Mouse (Mus musculus) ovary, postnatal 14 days (tissue): ENCODE results near the gene Slc51b.

Experiments
- DNase-seq: peaks from one replicate; pipeline ENCODE4 v3.0.0; 2022; ENCODE audit warnings: low spot score

Gene Slc51b

DNA sequence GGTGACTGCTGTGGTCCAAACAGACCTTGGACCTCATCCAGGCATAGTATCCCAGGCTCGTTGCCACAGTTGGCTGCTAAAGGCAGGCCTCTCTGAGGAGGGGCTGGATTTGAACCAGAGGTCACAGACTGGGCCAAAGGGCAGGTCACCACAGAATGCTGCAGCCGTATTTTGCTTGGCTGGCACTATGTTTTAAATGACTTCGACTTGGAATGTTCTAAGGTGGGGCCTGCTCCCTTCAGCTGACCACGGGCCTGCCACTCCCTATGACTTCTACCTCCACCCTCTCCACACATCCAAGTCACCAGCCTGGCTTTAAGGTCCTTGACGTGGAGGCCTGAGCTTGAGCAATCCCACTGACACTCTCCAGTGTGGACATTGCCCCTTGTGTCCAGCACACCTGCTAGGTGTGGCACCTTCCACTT lies 13.9 kb downstream of the Slc51b start:
- DNase-seq, result no peak

DNA sequence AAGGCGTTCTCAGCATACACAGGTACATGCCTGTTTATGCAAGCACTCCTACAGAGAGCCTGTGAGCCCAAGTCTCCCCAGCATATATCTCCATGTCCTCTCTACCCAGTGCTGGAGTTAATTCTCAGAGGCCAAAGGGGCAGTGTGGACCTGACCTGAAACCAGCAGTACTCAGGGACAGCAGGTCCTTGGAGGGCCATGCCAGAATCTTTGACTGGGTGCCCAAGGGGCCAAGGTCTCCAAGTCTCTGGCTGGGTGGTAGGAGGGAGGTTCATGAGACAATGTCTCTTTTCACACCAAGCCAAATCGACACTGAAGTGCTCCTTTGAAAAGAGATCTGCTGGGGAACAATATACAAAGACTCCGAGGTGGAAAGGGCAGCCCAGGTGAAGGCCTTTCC lies 14.9 kb downstream of the Slc51b start:
- DNase-seq, result no peak

DNA sequence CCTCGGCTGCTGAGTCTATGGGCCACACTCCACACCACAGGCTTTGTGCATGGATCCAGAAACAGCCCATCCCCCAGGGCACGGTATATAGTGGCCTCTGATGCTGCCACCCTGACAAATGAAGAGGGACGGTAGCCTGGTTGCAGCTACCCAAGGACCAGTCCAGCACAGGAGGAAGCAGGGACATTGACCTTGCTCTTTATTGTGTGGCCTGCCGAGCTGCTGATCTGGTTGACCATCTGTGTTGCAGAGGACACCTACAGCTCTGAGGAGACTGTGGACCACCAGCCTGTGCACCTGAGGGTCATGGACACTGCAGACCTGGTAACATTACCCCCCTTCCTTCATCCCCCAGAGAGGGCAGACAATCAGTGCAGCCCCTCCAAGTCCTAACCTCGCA lies 15.4 kb downstream of the Slc51b start:
- DNase-seq, result no peak

DNA sequence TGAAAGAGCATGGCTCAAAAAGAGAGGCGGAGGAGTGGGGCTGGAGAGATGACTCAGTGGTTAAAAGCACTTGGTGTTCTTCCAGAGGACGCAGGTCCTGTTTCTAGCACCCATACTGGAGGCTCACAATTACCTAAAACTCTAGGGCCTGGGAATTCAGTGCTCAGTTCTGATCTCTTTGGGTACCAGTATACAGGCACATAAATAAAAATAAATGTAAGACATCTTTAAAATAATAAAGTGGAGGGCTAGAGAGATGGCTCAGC lies 17.6 kb downstream of the Slc51b start:
- DNase-seq, result no peak

DNA sequence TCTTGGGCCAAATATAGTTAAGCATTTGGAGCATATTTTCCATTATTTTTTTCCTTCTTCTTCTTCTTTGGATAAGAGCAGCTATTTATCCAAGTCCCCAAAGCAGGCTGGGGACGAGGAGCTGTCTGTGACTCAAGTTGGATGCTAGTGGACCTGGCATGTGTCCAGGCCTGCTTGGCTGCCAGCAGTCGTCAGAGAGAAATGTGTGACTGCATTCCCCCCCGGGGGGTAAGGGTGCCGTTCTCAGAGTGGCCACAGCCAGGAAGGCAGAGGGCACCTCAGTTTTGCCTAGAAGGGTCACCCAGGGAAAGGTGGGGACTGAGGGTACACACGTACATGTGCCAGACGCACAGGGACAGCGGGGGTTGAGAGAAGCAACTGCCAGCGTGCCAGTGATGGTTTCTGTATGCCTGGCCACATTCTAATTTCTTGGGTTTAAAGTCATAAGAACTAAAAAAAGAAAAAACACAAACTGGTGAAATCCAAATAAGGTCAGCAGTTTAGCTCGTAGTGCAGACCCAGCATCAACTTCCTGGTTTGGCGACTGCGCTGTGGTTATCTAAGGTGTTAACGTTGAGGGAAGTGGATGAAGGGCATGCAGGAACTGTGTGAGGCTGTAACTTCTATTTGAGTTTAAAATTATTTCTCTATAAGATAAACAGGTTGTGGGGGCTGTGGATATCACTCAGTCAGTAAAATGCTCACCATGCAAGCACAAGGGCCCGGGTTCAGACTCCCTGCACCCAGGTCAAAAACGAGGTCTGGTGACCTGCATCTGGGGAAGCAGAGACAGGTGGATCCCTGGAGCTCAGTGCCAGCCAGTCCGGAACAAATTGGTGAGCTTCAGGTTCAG lies 18.2 kb downstream of the Slc51b start:
- DNase-seq, result no peak

DNA sequence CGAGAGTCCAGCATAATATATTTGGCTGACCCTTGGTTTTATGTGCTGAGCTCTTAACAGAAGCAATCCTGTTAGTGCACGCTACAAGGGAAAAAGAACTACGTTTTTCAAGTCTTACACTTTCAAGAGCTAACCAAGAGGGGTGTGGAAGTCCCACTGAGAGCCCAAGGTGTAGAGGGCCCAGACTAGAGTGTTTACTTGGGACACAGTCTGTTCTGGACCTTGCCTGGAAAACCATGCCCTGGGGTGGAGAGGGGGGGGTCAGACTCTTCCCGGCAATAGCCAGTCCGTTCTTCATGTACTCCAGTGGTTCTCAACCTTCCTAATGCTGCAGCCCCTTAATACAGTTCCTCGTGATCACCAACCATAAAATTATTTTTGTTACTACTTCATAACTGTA lies 22.8 kb downstream of the Slc51b start:
- no peak for DNase-seq

DNA sequence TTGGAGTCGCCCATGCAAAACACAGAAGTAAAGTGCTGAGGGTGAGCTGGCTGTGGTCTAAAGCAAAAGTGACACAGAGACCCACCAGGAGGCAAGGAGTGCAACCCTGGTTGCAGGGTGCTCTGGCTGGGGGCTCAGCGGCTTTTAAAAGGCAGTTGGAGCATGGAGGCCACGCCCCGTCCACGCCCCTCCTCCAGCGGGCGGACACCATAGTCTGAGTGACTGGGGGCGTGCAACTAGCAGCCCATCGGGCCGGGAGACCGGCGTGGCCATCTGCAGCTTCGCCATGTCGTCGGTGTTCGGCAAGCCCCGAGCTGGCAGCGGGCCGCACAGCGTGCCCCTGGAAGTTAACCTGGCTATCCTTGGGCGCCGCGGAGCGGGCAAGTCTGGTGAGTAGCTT lies 24.5 kb downstream of the Slc51b start, which contains the start of gene Rasl12:
TSS of gene Rasl12 (plus strand) at position 228 of the 400 bp plus-strand sequence.
- DNase-seq, result peak; percentile 55

DNA sequence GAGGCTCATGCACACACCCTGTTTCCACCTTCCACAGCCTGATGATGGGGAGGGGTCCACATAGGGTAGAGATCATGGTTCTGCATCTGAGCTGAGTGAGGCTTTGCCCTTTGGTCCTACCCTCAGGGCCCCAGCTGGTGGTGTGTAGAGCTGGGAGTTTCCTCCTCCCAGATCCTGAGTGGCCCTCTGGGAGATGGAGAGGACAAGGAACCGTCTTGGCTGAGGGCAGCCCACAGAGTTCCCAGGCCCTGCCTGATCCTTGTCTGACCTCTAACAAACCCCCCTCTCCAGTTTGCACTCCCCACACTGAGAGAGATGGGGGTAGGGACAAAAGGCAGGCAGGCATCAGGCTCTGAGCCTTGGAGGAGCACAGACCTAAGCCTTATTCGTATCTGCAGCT lies 28.4 kb downstream of the Slc51b start:
- DNase-seq, result no peak

DNA sequence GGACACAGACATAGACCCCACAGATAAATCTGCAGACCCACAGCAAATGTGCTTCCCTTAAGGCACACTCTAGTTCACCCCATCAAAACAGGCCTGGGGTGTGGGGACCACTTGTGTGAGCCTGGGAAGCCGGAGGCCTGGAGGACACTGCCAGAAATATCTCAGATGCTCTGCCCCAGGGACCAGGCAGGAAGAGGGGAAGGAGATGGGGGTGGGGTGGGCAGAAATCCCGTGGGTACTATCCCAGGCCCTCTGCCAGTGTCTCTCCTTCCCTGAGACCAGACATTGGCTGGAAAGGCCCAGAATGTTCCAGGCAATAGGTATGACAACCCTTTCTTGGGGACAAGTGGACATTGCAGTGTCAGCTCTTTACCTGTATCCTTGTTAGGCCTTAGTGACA lies 29.1 kb downstream of the Slc51b start:
- no peak for DNase-seq

DNA sequence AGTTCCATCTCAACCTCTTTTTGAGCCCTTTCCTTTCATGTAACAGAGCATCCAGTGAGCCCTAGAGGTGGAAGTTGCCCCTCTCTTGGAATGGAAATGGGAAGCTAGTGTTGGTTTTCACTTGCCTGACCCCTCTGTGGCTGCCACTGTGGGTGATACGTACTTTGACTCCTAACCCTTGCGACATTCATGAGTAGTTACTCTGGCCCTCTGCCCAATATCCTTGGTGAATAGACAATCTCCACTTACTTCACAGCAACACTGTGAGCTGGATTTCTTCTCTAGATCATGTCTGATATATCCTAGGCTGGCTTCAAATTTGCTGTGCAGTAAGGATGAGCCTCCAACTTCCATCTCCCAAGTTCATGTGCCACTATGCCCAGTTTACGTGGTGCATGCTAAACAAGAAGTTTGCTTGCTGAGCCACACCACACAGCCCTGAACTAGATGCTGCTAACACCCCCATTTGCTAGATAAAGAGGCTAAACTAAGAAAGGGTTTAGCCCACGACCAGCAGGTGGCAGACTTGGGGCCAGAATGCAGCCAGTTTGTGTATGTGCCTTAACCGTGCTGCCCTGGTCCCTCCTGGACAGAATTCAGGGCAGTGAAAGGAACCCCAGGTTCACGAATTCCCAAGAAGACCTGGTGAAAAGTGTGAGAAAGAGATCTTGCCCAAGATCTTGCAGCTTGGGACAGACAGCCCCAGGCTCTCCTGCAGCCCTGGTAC lies 30.0 kb downstream of the Slc51b start:
- peak; percentile 51 for DNase-seq

DNA sequence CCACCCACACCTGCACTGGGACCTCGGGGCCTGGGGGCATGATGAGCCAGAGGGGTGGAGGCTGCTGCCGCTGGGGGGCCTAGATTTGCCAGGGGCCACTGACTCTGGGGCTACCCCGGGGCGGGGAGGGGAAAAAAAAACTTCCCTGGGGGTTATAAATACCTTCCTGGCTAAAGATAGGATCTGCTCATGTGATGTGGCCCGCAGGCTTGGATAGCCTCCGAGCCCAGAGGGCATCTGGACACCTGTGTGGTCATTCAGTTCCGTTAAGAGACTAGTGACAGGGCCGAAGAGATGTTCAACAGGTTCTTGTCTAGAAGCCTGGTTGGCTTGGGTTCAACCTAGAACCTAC lies 31.2 kb downstream of the Slc51b start, which contains the start of gene Kbtbd13:
TSS of gene Kbtbd13 (minus strand) at position 40 of the 352 bp plus-strand sequence.
- DNase-seq, result no peak

DNA sequence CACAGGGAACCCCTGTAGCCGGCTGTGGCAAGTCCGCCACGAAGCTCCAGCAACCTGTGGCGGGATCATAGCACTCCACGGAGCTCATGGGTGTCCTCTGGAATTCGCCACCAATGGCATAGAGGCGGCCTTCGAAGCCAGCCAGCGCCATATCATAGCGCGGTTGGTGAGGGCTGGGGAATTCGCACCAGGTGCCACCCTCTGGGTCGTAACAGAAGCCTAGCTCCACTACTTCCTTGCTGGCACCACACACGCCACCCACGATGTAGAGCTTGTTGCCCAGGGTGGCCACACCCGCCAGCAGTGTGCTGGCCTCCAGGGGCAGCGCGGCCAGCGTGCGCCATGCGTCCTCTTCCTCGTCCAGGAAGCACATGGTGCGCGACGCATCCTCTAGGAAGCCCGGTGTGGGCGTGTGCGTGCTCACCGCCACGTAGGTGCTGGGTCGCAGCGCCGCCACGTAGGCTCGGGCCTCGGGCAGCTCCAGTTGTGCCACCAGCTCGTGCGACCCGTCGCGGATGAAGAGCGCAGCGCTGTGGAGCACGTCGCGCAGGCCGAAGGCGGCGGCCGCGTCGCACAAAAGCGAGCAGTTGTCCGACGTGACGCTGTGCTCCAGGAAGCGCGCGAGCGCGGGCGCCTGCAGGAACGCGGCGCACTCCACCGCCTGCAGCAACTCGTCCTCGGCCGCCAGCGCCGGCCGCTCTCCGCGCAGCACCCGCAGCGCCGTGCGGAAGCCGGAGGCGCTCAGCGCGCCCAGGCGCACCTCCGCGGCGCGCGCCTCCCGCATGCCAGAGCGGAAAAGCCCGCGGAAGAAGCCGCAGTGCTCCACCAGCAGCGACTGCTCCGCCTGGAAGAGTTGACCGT lies 31.8 kb downstream of the Slc51b start:
- DNase-seq, result no peak

DNA sequence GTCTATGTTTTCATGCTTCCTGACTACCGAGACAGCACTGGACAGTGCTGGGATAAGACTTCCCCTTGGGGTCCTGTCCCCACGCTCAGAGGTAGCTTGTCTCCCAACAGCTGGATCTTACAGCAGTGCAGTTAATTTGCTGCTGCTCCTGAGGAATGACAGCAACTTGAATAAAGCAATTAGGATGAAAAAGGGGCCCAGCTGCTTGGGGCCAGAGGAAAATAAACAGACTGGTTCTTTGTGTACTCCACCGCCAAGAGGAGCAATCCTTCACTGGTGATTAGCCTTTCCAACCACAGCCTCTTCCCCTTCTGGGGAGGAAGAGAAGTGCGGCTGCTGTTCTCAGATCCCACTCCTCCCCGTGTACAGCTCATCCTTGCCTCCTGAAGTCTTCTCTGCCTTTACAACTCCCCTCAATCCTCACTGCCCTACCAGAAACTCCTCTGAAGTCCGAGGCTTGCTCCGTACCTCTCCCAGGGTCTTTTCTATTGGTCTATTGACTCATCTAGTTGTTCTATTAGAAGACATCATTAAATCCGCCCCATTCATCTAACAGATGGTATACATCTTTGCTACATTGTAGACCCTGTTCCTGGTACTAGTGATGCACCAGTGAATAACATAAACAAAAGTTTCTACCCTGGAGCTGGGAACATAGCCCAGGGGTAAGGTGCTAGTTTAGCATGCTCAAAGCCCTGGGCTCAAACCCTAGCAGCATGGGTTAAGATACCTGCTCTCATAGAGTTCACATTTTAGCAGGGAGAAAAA lies 36.2 kb downstream of the Slc51b start:
- no peak for DNase-seq

DNA sequence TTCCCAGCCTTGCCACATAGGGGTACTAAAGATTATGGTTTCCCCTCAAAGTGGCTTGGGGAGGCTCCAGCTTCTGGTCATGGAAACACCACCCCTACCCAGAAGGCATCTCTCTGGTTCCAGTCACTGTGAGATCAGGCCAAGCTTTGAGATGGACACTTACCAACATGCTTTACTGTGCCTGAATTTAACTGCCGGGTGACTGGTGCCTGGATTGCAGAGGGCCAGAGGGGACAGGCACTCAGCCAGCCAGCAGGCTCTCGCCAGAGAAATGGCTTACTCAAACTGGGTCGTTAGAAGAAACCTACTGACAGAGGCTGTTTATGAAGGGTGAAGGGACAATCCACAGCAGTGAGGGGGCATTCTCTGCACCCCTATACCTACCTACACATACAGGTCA lies 38.5 kb downstream of the Slc51b start:
- DNase-seq, result no peak

DNA sequence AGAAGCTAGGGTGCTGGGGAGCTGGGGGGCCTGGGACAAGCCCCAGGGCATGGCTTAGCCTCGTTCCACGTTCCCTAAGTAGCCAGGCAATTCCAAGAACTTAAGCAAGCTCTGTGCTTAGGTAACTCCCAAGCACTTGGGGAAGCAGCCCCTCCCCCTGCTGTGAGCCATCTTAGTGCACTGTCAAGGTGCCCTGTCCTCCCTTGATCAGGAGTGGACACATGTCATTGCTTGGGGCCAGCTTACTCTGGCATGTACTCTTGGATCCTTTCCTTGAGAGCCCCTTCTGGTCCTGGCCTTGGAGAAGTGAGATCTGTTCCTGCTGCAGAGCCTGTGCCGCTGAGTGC lies 40.0 kb downstream of the Slc51b start:
- DNase-seq, result no peak

DNA sequence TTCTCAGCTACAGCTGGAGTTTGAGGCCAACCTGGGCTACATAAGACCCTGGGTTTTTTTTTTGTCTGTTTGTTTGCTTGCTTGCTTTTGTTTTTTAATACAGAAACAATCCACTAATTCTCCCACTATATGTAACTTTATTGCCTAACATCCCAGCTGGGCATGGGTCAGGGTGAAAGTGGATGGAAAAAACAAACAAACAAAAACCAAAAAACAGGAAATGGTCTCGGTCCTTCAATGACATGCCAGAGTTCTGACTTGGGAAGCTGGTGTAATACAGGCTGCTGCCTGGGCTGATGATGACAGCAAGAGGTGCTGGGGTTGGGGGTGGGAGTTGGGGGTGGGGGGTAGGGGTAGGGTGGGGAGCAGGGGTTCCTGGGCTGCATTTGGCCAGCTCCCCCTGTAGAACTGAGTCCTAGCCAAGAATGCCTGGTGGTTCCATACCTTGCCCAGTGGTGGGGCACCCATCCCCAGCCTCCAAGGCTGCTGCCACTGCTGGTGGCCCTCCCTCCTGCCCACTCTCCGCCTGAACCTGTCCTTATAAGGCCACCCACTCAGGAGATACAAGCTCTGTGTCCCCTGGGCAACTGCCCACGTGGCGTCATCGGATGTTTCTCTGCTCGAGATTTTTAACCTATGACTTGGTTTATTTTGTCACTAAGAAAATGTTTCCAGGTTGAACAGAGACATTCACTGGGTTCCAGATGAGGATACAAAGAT lies 40.6 kb downstream of the Slc51b start:
- DNase-seq, result no peak

DNA sequence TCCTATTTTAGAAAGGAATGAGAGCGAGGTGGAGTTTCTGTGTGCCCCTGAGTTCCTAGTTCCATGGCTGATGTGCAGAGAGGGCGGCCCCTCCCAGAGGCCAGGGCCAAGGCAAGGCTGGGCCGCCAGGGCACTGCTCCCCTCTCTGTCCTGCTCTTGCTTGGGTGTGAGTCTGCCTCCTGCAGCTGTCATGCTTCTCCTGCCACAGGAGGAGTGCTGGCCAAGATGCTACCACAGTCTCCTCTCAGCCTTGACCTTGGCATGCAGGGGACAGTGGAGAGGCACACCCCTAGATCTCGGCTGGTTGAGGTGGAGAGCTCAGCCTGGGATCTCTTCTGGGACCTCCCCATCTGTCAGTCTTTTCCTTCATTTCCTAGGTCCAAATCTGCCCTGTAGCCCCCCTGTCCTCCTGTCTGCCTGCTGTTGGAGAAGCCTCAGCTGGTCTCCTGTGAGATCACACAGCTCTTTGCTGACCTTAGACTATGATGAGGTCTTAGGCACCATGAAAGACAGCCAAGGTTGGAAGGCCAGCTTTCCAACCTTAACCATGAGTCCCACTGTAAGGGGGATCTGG lies 41.7 kb downstream of the Slc51b start:
- no peak for DNase-seq

DNA sequence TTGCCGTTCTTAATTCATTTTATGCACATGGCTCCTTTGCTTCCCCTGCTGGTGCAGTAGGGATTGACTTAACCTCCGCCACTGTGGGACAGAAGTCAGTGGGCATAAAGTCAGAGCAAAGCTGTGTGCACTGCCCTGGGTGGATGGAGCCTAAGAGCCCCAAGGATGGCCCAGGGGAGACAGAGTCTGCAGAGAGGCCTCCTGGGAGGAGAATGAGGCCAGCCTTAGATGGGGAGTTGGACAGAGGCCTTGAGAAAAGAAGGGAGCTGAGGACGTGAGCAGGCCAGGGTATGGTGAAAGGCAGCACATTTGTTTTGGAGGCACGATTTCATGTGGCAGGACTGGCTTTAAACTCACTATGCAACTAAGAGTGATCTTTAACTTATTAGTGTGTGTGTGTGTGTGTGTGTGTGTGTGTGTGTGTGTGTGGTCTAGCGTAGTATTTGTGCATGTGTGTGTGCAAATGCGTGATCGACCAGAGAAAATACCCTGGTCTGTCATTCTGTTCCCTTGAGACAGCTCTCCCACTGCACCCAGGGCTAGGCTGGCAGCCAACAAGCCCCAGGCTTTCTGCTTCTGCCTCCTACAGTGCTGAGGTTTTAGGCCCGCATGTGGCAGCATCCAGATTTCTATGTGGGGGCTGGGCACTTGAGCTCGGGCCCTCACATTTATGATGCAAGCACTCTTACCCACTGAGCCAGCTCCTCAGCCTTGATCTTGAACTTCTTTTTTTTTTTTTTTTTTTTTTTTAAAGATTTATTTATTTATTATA lies 47.4 kb downstream of the Slc51b start:
- DNase-seq, result no peak

DNA sequence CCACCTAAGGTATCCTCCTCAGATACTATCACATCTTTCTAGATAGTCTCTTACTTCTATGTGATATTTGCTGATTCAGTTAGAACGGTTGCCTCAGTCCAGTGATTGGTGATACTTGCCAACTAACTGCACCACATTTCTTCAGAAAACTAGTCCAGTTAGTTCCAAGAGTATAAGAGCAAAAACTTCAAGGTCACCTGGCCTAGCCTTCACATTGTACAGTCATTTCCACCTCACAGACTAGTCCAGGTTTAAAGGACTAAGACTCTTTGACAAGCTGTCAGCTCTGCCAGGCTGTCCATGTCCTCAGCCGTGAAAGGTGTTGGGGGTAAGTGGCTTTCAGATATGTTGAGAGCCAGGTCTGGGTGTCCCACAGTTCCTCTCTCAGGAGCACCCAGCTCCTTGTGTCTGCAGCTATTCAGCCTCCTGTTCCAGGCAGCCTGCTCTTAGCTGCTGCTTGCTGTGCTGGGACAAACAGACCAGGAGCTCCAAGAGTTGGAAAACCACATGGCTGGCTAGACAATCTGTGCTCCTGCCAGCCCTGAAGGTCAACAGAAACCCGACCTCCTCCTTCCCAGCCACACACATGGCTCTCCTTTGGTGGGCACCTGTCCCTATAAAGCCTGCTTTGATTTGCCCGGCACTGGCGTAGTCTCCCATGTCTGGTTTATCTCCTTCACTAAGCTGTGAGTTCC lies 48.1 kb downstream of the Slc51b start:
- DNase-seq, result no peak

DNA sequence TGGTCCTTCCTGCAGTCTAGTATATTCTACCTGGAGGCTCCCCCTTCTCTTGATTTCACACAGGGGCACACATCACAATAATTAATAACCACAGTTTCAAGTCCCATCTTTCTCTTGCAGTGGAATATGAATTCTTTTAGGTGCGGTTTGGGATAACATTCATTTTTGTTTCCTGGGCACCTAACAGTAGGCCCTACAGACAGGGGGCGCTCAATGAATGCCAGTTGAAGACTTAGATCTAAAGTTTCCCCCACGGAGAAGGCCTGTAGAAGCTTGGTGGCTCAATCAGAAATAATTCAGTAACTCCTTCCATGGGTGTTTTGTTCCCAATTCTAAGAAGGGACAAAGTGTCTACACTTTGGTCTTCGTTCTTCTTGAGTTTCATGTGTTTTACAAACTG lies 50.3 kb downstream of the Slc51b start:
- no peak for DNase-seq
